Mouse (Mus musculus): ENCODE measurements at regions not wholly inside any gene's neighbourhood (a gene's known extent, or its start where the extent isn't known, plus 50 kb on each side); places are given as distances from the start of the nearest gene placed in this dataset.
"Not testable (repeated sequence)": the region's sequence is repeated elsewhere in the genome, so short reads cannot be mapped to it uniquely, and the experiment has no call there.

- CTCF ChIA-PET: interaction anchor here (0.5 kb wide), 1 partner anchor 657 kb away, joined by 7 read pairs; no protein-coding TSS in a partner anchor
Observed at GRCm38 (mm10) chr19:54099292-54099691, 55.3 kb downstream of the Adra2a start.

- CTCF ChIA-PET: interaction anchor here (0.5 kb wide), 1 partner anchor 656 kb away, joined by 7 read pairs; no protein-coding TSS in a partner anchor
Observed at GRCm38 (mm10) chr19:54099769-54100168, 55.8 kb downstream of the Adra2a start.

- CTCF ChIA-PET: no interaction called here
Observed at GRCm38 (mm10) chr19:54106571-54106970, 62.6 kb downstream of the Adra2a start.

- CTCF ChIA-PET: no interaction called here
Observed at GRCm38 (mm10) chr19:54107103-54107821, 63.3 kb downstream of the Adra2a start.

GRCm38 (mm10) chr19:54110080-54110479, 66.1 kb downstream of the Adra2a start:
- CTCF ChIA-PET: no interaction called here

DNA sequence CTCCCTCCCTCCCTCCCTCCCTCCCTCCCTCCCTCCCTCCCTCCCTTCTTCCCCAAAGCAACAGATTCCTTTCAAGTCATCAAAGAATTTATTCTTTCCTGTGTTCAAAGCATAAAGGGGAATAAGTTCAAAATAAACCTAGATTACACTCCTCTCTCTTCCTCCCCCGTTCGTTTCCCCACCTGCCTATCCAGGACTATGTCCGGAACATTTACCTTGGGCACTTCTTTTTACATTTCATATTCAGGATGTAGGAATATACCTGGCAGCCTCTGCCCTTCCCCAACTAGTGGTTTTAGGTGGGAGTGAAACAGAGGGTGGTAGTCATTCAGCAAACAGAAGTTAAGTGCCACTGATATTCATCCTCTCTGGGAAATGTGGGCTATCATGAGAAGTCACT, 68.7 kb downstream of the Adra2a start:
- CTCF ChIA-PET: no interaction called here

DNA sequence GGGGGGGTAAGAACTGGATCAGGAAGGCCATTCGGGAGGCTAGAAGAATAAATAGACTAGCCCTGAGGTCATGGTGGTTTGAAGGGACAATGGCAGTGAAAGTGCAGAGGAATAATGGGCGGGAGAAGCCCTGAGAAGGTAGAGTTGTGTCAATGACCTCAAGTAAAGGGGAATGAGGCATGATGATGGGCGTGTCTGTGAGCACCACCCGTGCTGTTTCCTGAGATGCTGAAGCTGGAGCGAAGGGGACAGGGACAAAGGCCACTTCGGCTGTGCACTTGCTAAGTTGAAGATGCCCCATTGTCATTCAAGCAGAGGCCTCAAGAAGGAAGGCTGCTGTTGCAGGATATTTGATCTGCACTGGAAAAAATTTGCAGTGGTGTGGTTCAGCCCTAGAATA, 69.5 kb downstream of the Adra2a start:
- CTCF ChIA-PET: no interaction called here

- CTCF ChIA-PET: no interaction called here
Observed at GRCm38 (mm10) chr19:54114588-54115317, 70.8 kb downstream of the Adra2a start.

DNA sequence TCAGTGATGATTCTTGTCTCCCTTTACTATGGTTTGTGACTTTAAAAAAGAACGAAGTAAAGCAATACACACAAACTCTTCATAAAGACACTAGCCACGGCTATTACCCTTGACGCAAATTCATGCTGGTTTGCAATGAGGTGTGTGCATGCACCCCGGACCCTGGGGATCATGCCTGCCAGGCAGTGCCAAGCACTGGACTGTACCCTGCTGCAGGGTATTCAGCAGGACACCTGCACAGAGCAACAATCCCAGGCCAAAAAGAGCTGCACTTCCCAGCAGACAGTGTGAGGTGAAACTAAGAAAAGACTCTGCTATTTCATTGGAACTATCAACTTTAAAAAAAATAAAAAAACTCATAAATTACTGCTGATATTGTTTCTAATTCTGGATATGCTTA, 71.4 kb downstream of the Adra2a start:
- CTCF ChIA-PET: no interaction called here

GRCm38 (mm10) chr19:54116829-54117228, 72.9 kb downstream of the Adra2a start:
- CTCF ChIA-PET: no interaction called here

GRCm38 (mm10) chr19:54117676-54118075, 73.7 kb downstream of the Adra2a start:
- CTCF ChIA-PET: no interaction called here

DNA sequence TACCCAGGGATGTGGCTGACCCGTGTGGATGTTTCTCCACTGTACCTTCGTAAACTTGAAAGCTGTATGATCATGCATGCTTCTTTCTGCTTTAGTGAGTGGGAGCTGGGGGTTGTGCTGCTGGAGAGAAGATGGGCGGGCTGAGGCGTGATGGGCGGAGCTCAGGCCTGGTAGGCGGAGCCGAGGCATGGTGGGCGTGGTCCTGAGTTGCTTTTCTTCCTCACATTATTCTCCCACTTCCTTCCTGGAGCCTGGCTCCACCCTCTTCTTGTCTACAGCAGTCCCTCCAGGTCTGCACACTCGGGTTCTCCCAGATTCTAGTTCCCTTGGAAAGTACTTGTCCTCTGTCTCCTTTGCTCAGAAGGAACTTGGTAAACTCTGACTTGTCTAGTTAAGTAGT, 79.6 kb downstream of the Adra2a start:
- CTCF ChIA-PET: no interaction called here

- CTCF ChIA-PET: not testable (repeated sequence)
Observed at GRCm38 (mm10) chr19:54151766-54152165, 107.8 kb downstream of the Adra2a start.

GRCm38 (mm10) chr19:54154400-54154799, 110.4 kb downstream of the Adra2a start:
- CTCF ChIA-PET: interaction anchor here (0.7 kb wide), 1 partner anchor 1244 kb away, joined by 3 read pairs; no protein-coding TSS in a partner anchor

- CTCF ChIA-PET: no interaction called here
Observed at GRCm38 (mm10) chr19:54170361-54170760, 126.4 kb downstream of the Adra2a start.

DNA sequence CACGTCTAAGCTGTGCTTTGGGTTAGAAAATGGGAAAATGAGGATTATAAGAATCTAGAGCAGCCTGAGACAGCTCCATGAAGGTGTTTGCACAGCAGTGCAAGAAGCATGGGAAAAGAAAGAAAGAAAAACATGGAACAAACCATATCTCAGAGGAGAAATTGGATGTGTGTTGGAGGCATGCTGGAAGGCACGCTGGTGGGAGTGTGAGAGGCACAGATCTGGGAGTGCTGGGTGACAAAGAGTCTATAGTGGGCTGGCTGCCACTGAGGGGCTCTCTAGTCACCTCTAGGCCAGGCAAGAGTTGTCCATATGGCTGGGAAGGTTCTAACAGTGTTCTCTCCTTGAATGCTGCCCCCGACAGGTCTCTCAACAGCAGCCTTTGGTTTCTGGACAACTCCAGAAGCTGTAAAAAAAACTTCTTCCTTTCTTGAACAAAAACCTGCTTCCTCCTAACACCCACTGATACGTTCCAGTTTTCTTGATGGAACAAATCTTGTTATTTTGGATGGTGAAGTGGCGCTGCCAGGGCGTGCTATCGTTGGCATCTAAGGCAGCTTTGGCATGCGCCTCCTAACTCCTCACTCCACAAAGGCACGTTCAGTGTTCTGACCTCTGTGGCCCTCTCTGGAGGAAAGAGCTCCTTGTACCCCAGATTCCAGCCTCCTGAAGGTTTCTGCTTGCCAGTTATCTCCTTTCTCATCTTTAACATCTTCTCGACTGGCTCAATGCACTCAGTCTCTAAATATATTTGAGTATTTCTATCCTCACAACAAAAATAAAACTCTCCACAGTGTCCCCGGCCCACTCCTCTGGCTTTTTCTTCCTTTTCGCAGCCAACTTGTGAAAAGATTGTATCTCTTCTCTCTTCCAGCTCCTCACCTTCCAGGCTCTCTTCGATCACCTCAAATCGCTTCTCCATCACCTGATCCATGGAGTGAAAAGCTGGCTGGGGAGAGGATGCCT, 130.4 kb downstream of the Adra2a start:
- CTCF ChIA-PET: no interaction called here

GRCm38 (mm10) chr19:54175766-54176165, 131.8 kb downstream of the Adra2a start:
- CTCF ChIA-PET: no interaction called here

DNA sequence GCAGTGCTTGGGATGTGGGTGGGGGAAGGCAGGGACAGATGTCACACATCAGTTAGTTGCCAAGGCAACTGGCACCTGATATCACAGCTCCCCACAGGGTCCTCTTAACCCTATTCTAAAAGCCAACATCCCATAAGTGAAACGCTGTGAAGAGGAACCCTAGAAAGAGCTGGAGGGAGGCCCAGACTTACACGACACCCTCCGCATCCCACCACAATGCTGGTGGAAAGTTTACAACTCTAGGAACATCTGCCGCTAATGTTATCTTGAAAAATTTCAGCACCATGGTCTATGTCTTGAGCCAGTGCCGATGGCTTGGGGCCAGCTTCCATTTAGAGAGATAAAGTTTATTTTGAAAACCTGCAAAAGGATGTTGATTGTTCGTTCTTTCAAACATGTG, 133.5 kb downstream of the Adra2a start:
- CTCF ChIA-PET: no interaction called here

DNA sequence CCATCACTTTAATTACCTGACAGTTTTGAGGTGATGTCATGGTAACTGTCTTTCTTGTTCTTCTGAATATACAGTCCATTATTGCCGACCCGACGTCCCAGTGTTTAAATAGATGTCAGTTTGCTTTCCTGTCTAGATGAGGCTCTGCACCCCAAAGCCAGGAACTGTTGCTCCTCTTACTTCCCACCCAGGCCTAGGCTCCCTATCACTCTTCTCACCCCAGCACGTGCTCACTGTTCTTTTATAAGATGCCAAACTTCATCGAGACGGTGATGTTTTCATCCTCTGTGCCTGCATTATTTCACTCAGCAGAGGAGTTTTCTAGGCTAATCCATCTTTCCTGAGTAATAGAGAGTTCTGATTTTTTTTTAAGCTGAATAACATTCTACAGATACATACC, 156.5 kb downstream of the Adra2a start:
- CTCF ChIA-PET: no interaction called here

GRCm38 (mm10) chr19:54202456-54202855, 158.5 kb downstream of the Adra2a start:
- CTCF ChIA-PET: no interaction called here

DNA sequence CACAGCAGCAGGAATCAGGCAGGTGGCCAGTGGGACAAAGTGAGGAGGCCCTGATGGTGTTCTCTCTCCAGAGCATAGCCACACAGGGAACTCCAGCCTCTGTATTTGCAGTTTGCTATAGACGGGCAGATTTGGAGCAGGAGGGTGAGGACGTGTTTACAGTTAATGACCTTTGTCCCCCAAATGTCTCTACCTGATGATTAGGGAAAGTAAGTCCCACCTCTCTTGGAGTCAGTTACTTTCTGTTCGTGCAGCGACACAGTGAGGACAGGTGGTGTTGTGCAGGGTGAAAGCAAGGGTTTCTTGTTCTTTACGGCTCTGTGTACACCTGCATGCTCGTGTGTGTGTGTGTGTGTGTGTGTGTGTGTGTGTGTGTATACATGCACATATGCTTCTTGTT, 162.9 kb downstream of the Adra2a start:
- CTCF ChIA-PET: no interaction called here

DNA sequence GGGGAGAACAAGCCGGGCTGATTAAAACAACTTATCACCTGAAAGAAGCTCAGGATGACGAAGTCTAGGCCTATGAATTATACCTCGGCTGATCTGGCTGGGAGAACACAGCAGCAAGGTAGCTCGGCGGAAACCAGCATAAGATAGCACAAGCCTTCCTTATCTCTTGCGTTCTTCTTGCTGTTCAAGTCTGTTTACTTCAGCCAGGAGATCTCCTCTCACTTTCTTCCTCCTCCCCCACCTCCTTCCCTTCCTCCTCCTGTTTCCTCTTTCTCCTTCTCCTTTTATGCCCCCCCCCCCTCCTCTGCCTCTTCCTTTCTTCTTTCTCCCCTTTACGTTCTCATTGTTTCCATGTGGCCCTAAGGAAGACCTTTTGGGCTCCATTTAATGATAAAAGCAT, 168.2 kb downstream of the Adra2a start:
- CTCF ChIA-PET: no interaction called here

All from spleen, embryonic (tissue).